Mouse (Mus musculus): ENCODE measurements around the gene Rps6kb1. TPM values are rescaled to one million over a fixed set of nuclear protein-coding genes. Genes with fewer than 3 reads are reported as not detected.

The Rps6kb1 gene
- total RNA-seq (2012; rRNA removed) (45.2 and 56.7 TPM in 2 replicates), total RNA-seq (2014; rRNA removed) (76.9 and 79.9 TPM in 2 replicates), polyA plus RNA-seq (2012; ENCODE audit: insufficient read length, low read depth) (110 and 152 TPM in 2 replicates)

DNA sequence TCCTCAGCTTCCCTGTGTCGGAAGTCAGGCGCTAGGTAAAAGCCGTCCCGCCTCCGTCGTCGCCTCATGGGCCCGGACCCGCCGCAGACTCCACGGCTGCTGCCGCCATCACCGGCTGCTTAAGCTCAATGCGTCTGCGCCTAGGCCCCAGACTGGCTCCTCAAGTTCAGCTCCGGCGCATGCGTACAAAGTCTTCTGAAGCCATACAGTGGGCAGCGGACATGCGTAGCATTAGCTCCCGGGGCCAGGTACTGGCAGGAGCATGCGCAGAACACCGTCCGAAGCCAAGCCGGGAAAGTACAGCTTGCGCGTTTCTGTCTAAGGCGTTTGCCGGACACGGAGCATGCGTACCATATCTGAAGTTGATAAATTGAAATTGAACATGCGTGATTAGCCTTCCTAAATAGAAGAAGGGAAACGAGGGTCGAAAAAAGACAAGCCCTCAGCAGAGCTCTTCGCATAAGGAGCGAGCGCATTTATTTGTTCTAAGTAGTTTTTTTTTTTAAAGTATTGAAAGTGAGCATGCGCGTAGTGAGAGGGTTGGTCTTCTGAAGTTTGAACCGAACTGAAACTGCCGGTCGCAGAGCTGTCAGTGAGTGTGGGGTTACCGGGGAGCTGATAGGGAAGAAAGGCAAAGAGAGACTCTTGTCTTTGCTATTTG, at the start of gene Rps6kb1, which contains the start of gene Tubd1:
Gene Rps6kb1 (minus strand): TSS at position 167 of the 661 bp plus-strand sequence.
Gene Tubd1 (plus strand): TSS at position 353 of the 661 bp plus-strand sequence.
- dilution Hi-C loops (cut with MboI; ENCODE audit: extremely low pct_ligation_motif_present, extremely low pct_unique_long_range_greater_than_20kb, low sequenced_read_pairs) (no loop called here), in situ Hi-C loops (cut with MboI; ENCODE audit: low pct_ligation_motif_present, low pct_unique_long_range_greater_than_20kb, low sequenced_read_pairs) (no loop called here)
- H3K4me2 ChIP-seq (ENCODE audit: insufficient read depth, low read depth, poor library complexity, severe bottlenecking) = peak within 1 kb of the TSS; percentile 98

DNA sequence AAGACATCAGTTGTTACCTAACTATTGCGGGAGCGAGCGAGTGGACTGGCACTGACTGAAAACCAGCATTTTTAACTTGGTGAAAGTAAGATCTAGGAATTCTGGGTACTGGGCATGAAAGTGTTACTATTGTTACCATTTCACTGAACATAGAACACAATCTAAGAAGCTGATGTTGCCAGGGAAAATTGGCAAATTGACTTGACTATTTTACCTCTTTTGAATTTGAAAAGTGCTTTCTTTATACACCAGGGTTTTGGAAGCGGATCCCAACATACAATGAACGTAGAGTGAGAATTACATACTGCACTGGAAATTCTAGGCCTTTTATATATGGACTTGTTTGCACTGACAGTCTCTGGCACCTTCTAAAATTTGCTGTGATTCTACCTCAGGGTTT, 48.8 kb upstream of the Rps6kb1 start:
- H3K27ac ChIP-seq (ENCODE audit: insufficient read depth, low read depth) = peak overlapping the region; percentile 88
- in situ Hi-C loops (cut with MboI; ENCODE audit: low pct_ligation_motif_present, low pct_unique_long_range_greater_than_20kb, low sequenced_read_pairs) = no loop called here
- H3K4me2 ChIP-seq (ENCODE audit: insufficient read depth, low read depth, poor library complexity, severe bottlenecking) = peak overlapping the region; percentile 79

More for the DNA sequence above, at the start of gene Rps6kb1, which contains the start of gene Tubd1:
- Histone ChIP-seq H3K9me3 (replicated peaks; ENCODE audit: low read length) (no peaks in the 10 kb centered on the region), H3K27ac (ENCODE audit: insufficient read depth, low read depth) (peak within 1 kb of the TSS; percentile 63), H3K9ac (ENCODE audit: insufficient read depth, low read depth) (peak within 1 kb of the TSS; percentile 97), H3K27me3 (replicated peaks) (no peaks in the 10 kb centered on the region), H3K4me3 (replicated peaks in 1 of 3; ENCODE audit: low read depth in 2 of 3, low read length in 2 of 3, poor library complexity in 1 of 3) (peak within 1 kb of the TSS; percentile 83 to 97 (median 91)), H3K36me3 (replicated peaks in 1 of 2; ENCODE audit: control insufficient read depth in 1 of 2, insufficient read depth in 1 of 2, low read length in 1 of 2) (peaks cover 6 to 26% of the 10 kb centered on the region in 2 experiments), H3K79me2 (replicated peaks; ENCODE audit: control insufficient read depth, extremely low read depth, insufficient read depth, poor library complexity, severe bottlenecking) (peaks cover 51% of the 10 kb centered on the region), H3K4me1 (ENCODE audit: control insufficient read depth in 1 of 2, insufficient read depth in 2 of 2) (peaks cover 8 to 49% of the 10 kb centered on the region in 2 experiments; a peak in 3 of 4 replicates)
- peak; percentile 100 for DNase-seq (ENCODE audit: extremely low read depth)
- no peak; the same call in 1 of the 2 replicates for TF ChIP-seq CHD2 (IDR thresholded peaks at IDR 0.05; ENCODE audit: low read length)
- 0 out of 2 replicates have a peak, but pooled peaks have one; percentile 37 for TF ChIP-seq MAFK (IDR thresholded peaks at IDR 0.05; ENCODE audit: insufficient replicate concordance, low read length)
- TF ChIP-seq USF2 (conservative IDR thresholded peaks at IDR 0.05; ENCODE audit: low read depth, low read length) = no peak
- peak; percentile 50 for TF ChIP-seq JUN (IDR thresholded peaks at IDR 0.05; ENCODE audit: insufficient read depth, low read depth, low read length)
- peak; percentile 93 for TF ChIP-seq NRF1 (IDR thresholded peaks at IDR 0.05; ENCODE audit: low read depth, low read length)
- no peak for TF ChIP-seq PAX5 (IDR thresholded peaks at IDR 0.05; ENCODE audit: low read length)
- peak; percentile 63; the same call in 1 of the 2 replicates for TF ChIP-seq UBTF (IDR thresholded peaks at IDR 0.05; ENCODE audit: low read depth, low read length)
- TF ChIP-seq MYC (IDR thresholded peaks at IDR 0.05; ENCODE audit: low read depth, low read length) = peak; percentile 91
- TF ChIP-seq RCOR1 (conservative IDR thresholded peaks at IDR 0.05; ENCODE audit: low read depth, low read length) = peak; percentile 71; the same call in 1 of the 2 replicates
- peak; percentile 96 for TF ChIP-seq TCF12 (IDR thresholded peaks at IDR 0.05; ENCODE audit: low read depth, low read length)
- peak; percentile 80 for TF ChIP-seq TBP (conservative IDR thresholded peaks at IDR 0.05; ENCODE audit: low read depth, low read length)
- TF ChIP-seq ZNF384 (IDR thresholded peaks at IDR 0.05; ENCODE audit: low read depth, low read length) = peak; percentile 97
- TF ChIP-seq ZMIZ1 (IDR thresholded peaks at IDR 0.05; ENCODE audit: low read depth, low read length) = peak; percentile 95
- peak; percentile 99 for TF ChIP-seq HCFC1 (IDR thresholded peaks at IDR 0.05; ENCODE audit: low read depth, low read length)
- TF ChIP-seq ETS1 (conservative IDR thresholded peaks at IDR 0.05; ENCODE audit: low read depth, low read length) = peak; percentile 36; the same call in 1 of the 2 replicates
- TF ChIP-seq ZKSCAN1 (IDR thresholded peaks at IDR 0.05; ENCODE audit: borderline replicate concordance, low read depth, low read length) = no peak; the same call in 1 of the 2 replicates
- no peak for TF ChIP-seq ZC3H11A (IDR thresholded peaks at IDR 0.05; ENCODE audit: low read depth, low read length)
- TF ChIP-seq MXI1 (IDR thresholded peaks at IDR 0.05; ENCODE audit: low read depth, low read length) = peak; percentile 95
- TF ChIP-seq MAX (IDR thresholded peaks at IDR 0.05; ENCODE audit: low read length) = peak; percentile 98
- TF ChIP-seq SMC3 (IDR thresholded peaks at IDR 0.05; ENCODE audit: low read depth, low read length) = no peak
- TF ChIP-seq MAZ (IDR thresholded peaks at IDR 0.05; ENCODE audit: low read depth, low read length) = peak; percentile 74; the same call in 1 of the 2 replicates
- TF ChIP-seq EP300 (IDR thresholded peaks at IDR 0.05; ENCODE audit: low read length) = no peak
- no peak for TF ChIP-seq USF1 (IDR thresholded peaks at IDR 0.05; ENCODE audit: low read depth, low read length)
- peak; percentile 91 for TF ChIP-seq IRF4 (IDR thresholded peaks at IDR 0.05; ENCODE audit: low read depth, low read length)
- peak; percentile 98 for TF ChIP-seq POLR2A (IDR thresholded peaks at IDR 0.05; ENCODE audit: low read depth, low read length)
- peak; percentile 86; the same call in 1 of the 2 replicates for TF ChIP-seq E2F4 (IDR thresholded peaks at IDR 0.05; ENCODE audit: insufficient replicate concordance, low read depth, low read length)
- peak; percentile 21; the same call in 1 of the 2 replicates for TF ChIP-seq JUND (conservative IDR thresholded peaks at IDR 0.05; ENCODE audit: low read depth, low read length)
- TF ChIP-seq ELF1 (IDR thresholded peaks at IDR 0.05; ENCODE audit: low read depth, low read length) = peak; percentile 90
- TF ChIP-seq MEF2A (IDR thresholded peaks at IDR 0.05; ENCODE audit: borderline replicate concordance, low read depth, low read length) = peak; percentile 85
- TF ChIP-seq CHD1 (IDR thresholded peaks at IDR 0.05; ENCODE audit: low read depth, low read length) = 0 out of 2 replicates have a peak, but pooled peaks have one; percentile 4
- peak; percentile 90 for TF ChIP-seq POLR2AphosphoS2 (IDR thresholded peaks at IDR 0.05; ENCODE audit: low read depth, low read length)
- TF ChIP-seq NELFE (IDR thresholded peaks at IDR 0.05; ENCODE audit: low read depth, low read length) = peak; percentile 99
- peak; percentile 97 for TF ChIP-seq SIN3A (IDR thresholded peaks at IDR 0.05; ENCODE audit: low read length)
- TF ChIP-seq GABPA (IDR thresholded peaks at IDR 0.05; ENCODE audit: insufficient replicate concordance, low read depth, low read length) = peak; percentile 66; the same call in 1 of the 2 replicates
- TF ChIP-seq KAT2A (IDR thresholded peaks at IDR 0.05; ENCODE audit: insufficient replicate concordance, low read length) = peak; percentile 98
- TF ChIP-seq BHLHE40 (IDR thresholded peaks at IDR 0.05; ENCODE audit: low read depth, low read length) = no peak
- TF ChIP-seq RAD21 (IDR thresholded peaks at IDR 0.05; ENCODE audit: low read depth, low read length) = no peak
- no peak for TF ChIP-seq CTCF (conservative IDR thresholded peaks at IDR 0.05 in 1 of 2, IDR thresholded peaks at IDR 0.05 in 1 of 2; ENCODE audit: low read depth in 2 of 2, low read length in 2 of 2)

More for the DNA sequence above, 48.8 kb upstream of the Rps6kb1 start:
- dilution Hi-C loops (cut with MboI; ENCODE audit: extremely low pct_ligation_motif_present, extremely low pct_unique_long_range_greater_than_20kb, low sequenced_read_pairs) = no loop called here
- TF ChIP-seq USF2 (conservative IDR thresholded peaks at IDR 0.05; ENCODE audit: low read depth, low read length) = no peak
- TF ChIP-seq CTCF (conservative IDR thresholded peaks at IDR 0.05 in 1 of 2, IDR thresholded peaks at IDR 0.05 in 1 of 2; ENCODE audit: low read depth in 2 of 2, low read length in 2 of 2) = no peak
- TF ChIP-seq JUN (IDR thresholded peaks at IDR 0.05; ENCODE audit: insufficient read depth, low read depth, low read length) = no peak
- no peak for TF ChIP-seq UBTF (IDR thresholded peaks at IDR 0.05; ENCODE audit: low read depth, low read length)
- TF ChIP-seq SIN3A (IDR thresholded peaks at IDR 0.05; ENCODE audit: low read length) = no peak
- TF ChIP-seq ZNF384 (IDR thresholded peaks at IDR 0.05; ENCODE audit: low read depth, low read length) = no peak
- no peak for TF ChIP-seq JUND (conservative IDR thresholded peaks at IDR 0.05; ENCODE audit: low read depth, low read length)
- no peak for TF ChIP-seq MAFK (IDR thresholded peaks at IDR 0.05; ENCODE audit: insufficient replicate concordance, low read length)
- no peak for TF ChIP-seq EP300 (IDR thresholded peaks at IDR 0.05; ENCODE audit: low read length)
- TF ChIP-seq MEF2A (IDR thresholded peaks at IDR 0.05; ENCODE audit: borderline replicate concordance, low read depth, low read length) = no peak
- TF ChIP-seq ELF1 (IDR thresholded peaks at IDR 0.05; ENCODE audit: low read depth, low read length) = no peak
- TF ChIP-seq TBP (conservative IDR thresholded peaks at IDR 0.05; ENCODE audit: low read depth, low read length) = no peak; the same call in 1 of the 2 replicates
- DNase-seq (ENCODE audit: extremely low read depth) = no peak
- H3K4me1 ChIP-seq (ENCODE audit: control insufficient read depth in 1 of 2, insufficient read depth in 2 of 2) = peaks cover 31 to 86% of the 10 kb centered on the region in 2 experiments
- no peaks in the 10 kb centered on the region for H3K9me3 ChIP-seq (replicated peaks; ENCODE audit: low read length)
- no peak overlapping the region for H3K4me3 ChIP-seq (replicated peaks in 1 of 3; ENCODE audit: low read depth in 2 of 3, low read length in 2 of 3, poor library complexity in 1 of 3)
- no peaks in the 10 kb centered on the region for H3K27me3 ChIP-seq (replicated peaks)
- peaks cover 8% of the 10 kb centered on the region for H3K79me2 ChIP-seq (replicated peaks; ENCODE audit: control insufficient read depth, extremely low read depth, insufficient read depth, poor library complexity, severe bottlenecking)
- H3K9ac ChIP-seq (ENCODE audit: insufficient read depth, low read depth) = peak overlapping the region; percentile 73
- H3K36me3 ChIP-seq (replicated peaks in 1 of 2; ENCODE audit: control insufficient read depth in 1 of 2, insufficient read depth in 1 of 2, low read length in 1 of 2) = peaks cover 2 to 5% of the 10 kb centered on the region in 2 experiments
